Mouse (Mus musculus): ENCODE results near the gene Scimp. TPM values are rescaled to one million over a fixed set of nuclear protein-coding genes. Genes with fewer than 3 reads are reported as not detected.

The Scimp gene
- polyA plus RNA-seq, 1 experiment, result 0.10 TPM

DNA sequence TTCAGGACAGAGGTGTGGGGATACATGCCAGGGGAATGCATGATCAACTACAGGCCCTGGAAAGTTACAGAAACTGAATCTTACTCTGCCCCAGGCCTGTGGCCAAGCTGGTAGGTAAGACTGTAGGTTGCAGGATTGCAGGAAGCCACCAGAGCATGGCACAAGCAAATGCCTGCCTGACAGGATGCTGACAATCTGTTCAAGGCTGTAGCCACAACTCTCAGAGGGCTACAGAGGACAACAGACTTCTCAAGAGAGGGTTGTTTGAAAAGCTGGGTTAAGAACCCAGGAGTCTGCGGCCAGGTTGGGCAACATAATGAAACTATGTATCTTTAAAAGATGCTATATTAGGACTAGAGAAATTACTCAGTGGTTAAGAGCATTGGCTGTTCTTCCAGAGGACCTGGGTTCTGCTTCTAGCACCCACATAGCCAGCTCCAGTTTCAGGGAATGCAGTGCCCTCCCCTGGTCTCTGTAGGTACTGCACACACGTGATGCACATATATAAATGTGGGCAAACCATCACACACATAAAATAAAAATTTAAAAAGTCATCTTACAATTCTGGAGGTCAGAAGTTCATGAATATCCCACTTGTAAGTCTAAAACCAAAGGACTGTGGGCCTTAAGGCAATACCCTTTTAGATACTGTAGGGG is 10.1 kb downstream of the Scimp start:
- no peaks in the 10 kb centered on the region for H3K4me1 ChIP-seq (ENCODE audit: control insufficient read depth, insufficient read depth, low read length)
- H3K4me3 ChIP-seq (replicated peaks; ENCODE audit: insufficient read depth, low read depth, low read length), result no peak overlapping the region
- WGBS, result 94% methylated on average over 2 of the region's 2 CpGs
- no peak overlapping the region for H3K27ac ChIP-seq (ENCODE audit: insufficient read depth, low read length)
- TF ChIP-seq POLR2A (IDR thresholded peaks at IDR 0.05; ENCODE audit: borderline replicate concordance, insufficient read depth, low read length), result no peak
- no peak for TF ChIP-seq CTCF (IDR thresholded peaks at IDR 0.05; ENCODE audit: borderline replicate concordance, insufficient read depth, low read depth, low read length)
- no peaks in the 10 kb centered on the region for H3K27me3 ChIP-seq (ENCODE audit: control insufficient read depth, insufficient read depth, low read length)
- no peak for DNase-seq

DNA sequence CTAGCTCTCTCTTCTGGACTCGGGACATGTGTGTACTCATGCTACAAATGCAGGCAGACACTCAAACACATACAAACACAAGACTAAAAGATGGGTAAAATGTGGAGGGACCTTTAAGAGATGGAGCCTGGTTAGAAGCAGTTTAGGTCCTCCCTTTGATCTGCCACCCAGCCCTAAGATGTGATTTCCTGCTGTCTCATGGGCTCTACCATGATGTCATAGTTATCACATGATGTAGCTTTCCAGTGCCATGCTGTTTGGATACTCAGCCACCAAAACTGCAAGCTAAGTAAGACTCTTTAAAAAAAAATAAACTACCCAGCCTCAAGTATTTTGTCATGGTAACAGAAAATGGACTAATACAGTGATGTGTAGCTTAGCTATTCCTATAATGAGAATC is 20.0 kb downstream of the Scimp start:
- TF ChIP-seq CTCF (IDR thresholded peaks at IDR 0.05; ENCODE audit: borderline replicate concordance, insufficient read depth, low read depth, low read length) (no peak), POLR2A (IDR thresholded peaks at IDR 0.05; ENCODE audit: borderline replicate concordance, insufficient read depth, low read length) (no peak)
- no peaks in the 10 kb centered on the region for H3K27me3 ChIP-seq (ENCODE audit: control insufficient read depth, insufficient read depth, low read length)
- no peaks in the 10 kb centered on the region for H3K4me1 ChIP-seq (ENCODE audit: control insufficient read depth, insufficient read depth, low read length)
- no peak for DNase-seq
- no peak overlapping the region for H3K4me3 ChIP-seq (replicated peaks; ENCODE audit: insufficient read depth, low read depth, low read length)
- WGBS, result 93% methylated on average over 1 of the region's 1 CpGs
- H3K27ac ChIP-seq (ENCODE audit: insufficient read depth, low read length), result no peak overlapping the region

DNA sequence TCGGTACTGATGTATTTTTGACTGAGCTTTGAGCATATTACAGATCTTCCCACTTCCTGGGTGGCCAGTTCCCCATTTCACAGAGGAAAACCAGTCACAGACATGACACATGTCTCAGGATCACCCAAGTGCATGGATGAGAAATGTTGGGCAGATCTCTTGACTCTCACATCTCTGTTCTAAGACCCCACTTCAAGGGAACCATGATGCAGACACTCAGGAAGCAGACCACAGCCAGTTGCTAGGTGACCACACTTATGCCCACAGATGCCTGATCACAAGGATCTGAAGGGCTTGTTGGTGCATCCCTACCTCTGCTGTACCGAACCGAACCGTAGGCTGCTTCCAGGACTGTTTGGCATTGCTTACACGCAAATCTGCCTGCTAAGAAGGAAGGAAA is 20.7 kb downstream of the Scimp start:
- H3K4me3 ChIP-seq (replicated peaks; ENCODE audit: insufficient read depth, low read depth, low read length), result no peak overlapping the region
- no peak overlapping the region for H3K27ac ChIP-seq (ENCODE audit: insufficient read depth, low read length)
- no peak for DNase-seq
- WGBS, result 81% methylated on average over 5 of the region's 5 CpGs
- no peaks in the 10 kb centered on the region for H3K4me1 ChIP-seq (ENCODE audit: control insufficient read depth, insufficient read depth, low read length)
- H3K27me3 ChIP-seq (ENCODE audit: control insufficient read depth, insufficient read depth, low read length), result no peaks in the 10 kb centered on the region
- TF ChIP-seq CTCF (IDR thresholded peaks at IDR 0.05; ENCODE audit: borderline replicate concordance, insufficient read depth, low read depth, low read length) (no peak), POLR2A (IDR thresholded peaks at IDR 0.05; ENCODE audit: borderline replicate concordance, insufficient read depth, low read length) (no peak)

DNA sequence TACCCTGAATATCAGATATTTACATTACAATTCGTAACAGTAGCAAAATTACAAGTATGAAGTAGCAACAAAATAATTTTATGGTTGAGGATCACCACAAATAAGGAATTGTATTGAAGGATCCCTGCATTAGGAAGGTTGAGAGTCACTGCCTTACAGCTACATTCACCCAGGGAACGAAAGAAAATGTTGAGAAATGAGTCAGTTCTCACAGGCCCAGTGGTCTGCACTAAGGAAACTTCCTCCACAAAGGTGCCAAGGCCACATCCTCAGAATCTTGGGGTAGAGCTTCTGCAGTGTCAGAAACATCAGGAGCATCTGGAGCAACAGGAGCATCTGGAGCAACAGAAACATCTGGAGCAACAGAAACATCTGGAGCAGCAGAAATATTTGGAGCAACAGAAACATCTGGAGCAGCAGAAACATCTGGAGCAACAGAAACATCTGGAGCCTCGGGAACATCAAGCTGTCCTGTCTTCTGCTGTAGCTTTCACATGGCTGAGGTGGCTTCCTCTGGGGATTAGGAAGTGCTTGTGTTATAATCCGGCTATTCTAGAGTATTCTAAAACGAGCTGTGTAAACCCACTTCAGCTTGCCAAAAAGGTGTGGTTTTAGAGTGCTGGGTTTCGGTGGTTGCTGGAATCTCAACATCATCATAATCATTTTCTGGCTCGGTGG is 21.4 kb downstream of the Scimp start:
- WGBS, result 66% methylated on average over 7 of the region's 7 CpGs
- H3K4me3 ChIP-seq (replicated peaks; ENCODE audit: insufficient read depth, low read depth, low read length), result no peak overlapping the region
- H3K27ac ChIP-seq (ENCODE audit: insufficient read depth, low read length), result no peak overlapping the region
- no peak for DNase-seq
- no peaks in the 10 kb centered on the region for H3K27me3 ChIP-seq (ENCODE audit: control insufficient read depth, insufficient read depth, low read length)
- no peak for TF ChIP-seq POLR2A (IDR thresholded peaks at IDR 0.05; ENCODE audit: borderline replicate concordance, insufficient read depth, low read length)
- TF ChIP-seq CTCF (IDR thresholded peaks at IDR 0.05; ENCODE audit: borderline replicate concordance, insufficient read depth, low read depth, low read length), result no peak
- H3K4me1 ChIP-seq (ENCODE audit: control insufficient read depth, insufficient read depth, low read length), result no peaks in the 10 kb centered on the region

DNA sequence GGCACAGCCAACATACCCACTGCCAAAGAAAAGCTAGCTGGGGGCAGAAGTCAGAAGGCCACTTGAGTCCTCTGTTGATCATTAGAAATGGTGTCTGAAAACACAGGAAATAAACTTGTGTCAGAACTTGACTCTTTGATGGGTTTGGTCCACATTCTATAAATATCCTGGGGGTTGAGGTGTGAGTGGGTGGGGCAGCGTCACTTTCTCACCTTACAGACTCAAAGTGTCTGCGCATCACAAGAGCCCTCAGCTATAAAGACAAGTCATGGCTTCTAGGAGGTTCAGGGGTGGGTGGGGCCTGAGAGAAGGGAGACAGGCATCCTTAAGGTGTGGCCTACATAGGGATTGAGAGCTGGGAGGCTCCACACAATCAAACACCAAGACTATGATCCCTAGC is 22.0 kb downstream of the Scimp start:
- WGBS, result 85% methylated on average over 2 of the region's 2 CpGs
- Histone ChIP-seq H3K4me1 (ENCODE audit: control insufficient read depth, insufficient read depth, low read length) (no peaks in the 10 kb centered on the region), H3K27ac (ENCODE audit: insufficient read depth, low read length) (no peak overlapping the region), H3K4me3 (replicated peaks; ENCODE audit: insufficient read depth, low read depth, low read length) (no peak overlapping the region), H3K27me3 (ENCODE audit: control insufficient read depth, insufficient read depth, low read length) (no peaks in the 10 kb centered on the region)
- no peak for TF ChIP-seq CTCF (IDR thresholded peaks at IDR 0.05; ENCODE audit: borderline replicate concordance, insufficient read depth, low read depth, low read length)
- TF ChIP-seq POLR2A (IDR thresholded peaks at IDR 0.05; ENCODE audit: borderline replicate concordance, insufficient read depth, low read length), result no peak
- DNase-seq, result no peak

DNA sequence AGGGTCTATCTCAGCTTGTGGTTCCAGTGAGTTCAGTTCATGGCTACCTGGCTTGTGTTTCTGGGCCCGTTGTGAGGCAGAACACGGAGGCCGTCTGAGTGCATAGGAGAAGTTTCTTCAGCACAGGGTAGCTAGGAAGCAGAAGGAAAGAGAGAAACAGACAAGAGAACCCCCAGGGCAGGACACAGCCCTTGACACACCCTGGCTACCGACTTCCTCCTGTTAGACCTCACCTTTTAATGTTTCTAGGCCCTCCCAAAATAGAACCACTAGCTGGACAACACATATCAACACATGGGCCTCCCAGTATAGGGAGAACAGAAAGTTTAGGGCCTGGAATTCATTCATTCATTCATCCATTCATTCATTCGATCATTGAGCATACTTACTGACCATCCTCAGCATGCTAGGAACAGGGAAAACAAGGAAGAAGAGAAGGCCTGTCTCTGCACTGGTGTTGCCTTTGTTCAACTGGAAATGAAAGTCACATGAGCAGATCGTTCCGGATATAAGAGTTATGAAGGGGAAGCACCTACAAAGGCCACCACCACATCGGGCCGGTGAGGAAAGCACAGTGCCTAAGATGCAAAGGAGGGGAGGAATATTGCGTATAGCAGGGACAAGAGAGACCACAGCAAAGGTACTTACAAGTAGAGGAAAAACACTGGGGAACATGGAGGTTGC is 23.3 kb downstream of the Scimp start:
- 86% methylated on average over 10 of the region's 10 CpGs for WGBS
- Histone ChIP-seq H3K27me3 (ENCODE audit: control insufficient read depth, insufficient read depth, low read length) (no peaks in the 10 kb centered on the region), H3K4me1 (ENCODE audit: control insufficient read depth, insufficient read depth, low read length) (no peaks in the 10 kb centered on the region), H3K27ac (ENCODE audit: insufficient read depth, low read length) (no peak overlapping the region), H3K4me3 (replicated peaks; ENCODE audit: insufficient read depth, low read depth, low read length) (no peak overlapping the region)
- no peak for DNase-seq
- no peak for TF ChIP-seq POLR2A (IDR thresholded peaks at IDR 0.05; ENCODE audit: borderline replicate concordance, insufficient read depth, low read length)
- no peak for TF ChIP-seq CTCF (IDR thresholded peaks at IDR 0.05; ENCODE audit: borderline replicate concordance, insufficient read depth, low read depth, low read length)

DNA sequence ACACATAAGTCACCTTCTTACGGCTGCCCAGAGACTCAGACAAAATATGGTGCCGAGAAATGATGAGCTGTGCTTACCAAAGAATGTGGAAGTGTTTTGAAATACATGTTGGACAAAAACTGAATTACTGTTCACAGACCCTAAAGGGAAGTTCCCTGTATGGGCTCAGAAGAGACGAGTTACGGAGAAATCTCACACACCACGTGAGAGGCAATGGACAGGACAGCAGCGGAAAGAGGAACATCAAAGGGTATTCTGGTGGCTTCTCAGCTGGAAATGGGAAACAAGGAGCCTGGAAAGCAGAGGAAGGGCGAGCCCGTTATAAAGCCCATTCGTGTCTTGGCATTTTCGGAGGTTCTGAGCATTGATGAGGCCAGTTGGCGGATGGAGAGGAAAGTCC is 25.3 kb downstream of the Scimp start:
- no peaks in the 10 kb centered on the region; the same call in 1 of the 2 replicates for H3K27me3 ChIP-seq (ENCODE audit: control insufficient read depth, insufficient read depth, low read length)
- WGBS, result 64% methylated on average over 11 of the region's 11 CpGs
- DNase-seq, result no peak
- TF ChIP-seq POLR2A (IDR thresholded peaks at IDR 0.05; ENCODE audit: borderline replicate concordance, insufficient read depth, low read length) (no peak), CTCF (IDR thresholded peaks at IDR 0.05; ENCODE audit: borderline replicate concordance, insufficient read depth, low read depth, low read length) (no peak)
- H3K4me3 ChIP-seq (replicated peaks; ENCODE audit: insufficient read depth, low read depth, low read length), result no peak overlapping the region
- H3K27ac ChIP-seq (ENCODE audit: insufficient read depth, low read length), result no peak overlapping the region
- H3K4me1 ChIP-seq (ENCODE audit: control insufficient read depth, insufficient read depth, low read length), result no peaks in the 10 kb centered on the region

Data from cerebellum, adult 2 months (tissue).